Mouse (Mus musculus) R1 (cell line): ENCODE measurements at regions not wholly inside any gene's neighbourhood (a gene's known extent, or its start where the extent isn't known, plus 50 kb on each side); places are given as distances from the start of the nearest gene placed in this dataset.
"Not testable (repeated sequence)": the region's sequence is repeated elsewhere in the genome, so short reads cannot be mapped to it uniquely, and the experiment has no call there.

Source experiments
- DNase-seq: peaks from one replicate; pipeline ENCODE4 v3.0.0-alpha.2; 2018; ENCODE audit warnings: low read depth, low spot score

GRCm38 (mm10) chr15:5847413-5848100 is 452.0 kb upstream of the Dab2 start:
- DNase-seq = no peak

GRCm38 (mm10) chr15:5852523-5852922 is 447.1 kb upstream of the Dab2 start:
- DNase-seq = no peak

GRCm38 (mm10) chr15:5869289-5869688 is 430.3 kb upstream of the Dab2 start:
- DNase-seq = no peak

GRCm38 (mm10) chr15:5869866-5870265 is 429.7 kb upstream of the Dab2 start:
- peak; percentile 42 for DNase-seq

GRCm38 (mm10) chr15:5872042-5872441 is 427.5 kb upstream of the Dab2 start:
- no peak for DNase-seq

GRCm38 (mm10) chr15:5877749-5878148 is 421.8 kb upstream of the Dab2 start:
- no peak for DNase-seq

- DNase-seq = no peak
Observed at GRCm38 (mm10) chr15:5891188-5891587, 408.4 kb upstream of the Dab2 start.

GRCm38 (mm10) chr15:5892034-5892433 is 407.6 kb upstream of the Dab2 start:
- DNase-seq = no peak

- peak; percentile 95 for DNase-seq
Observed at GRCm38 (mm10) chr15:5895688-5896470, 403.7 kb upstream of the Dab2 start.

GRCm38 (mm10) chr15:5915261-5915660 is 384.3 kb upstream of the Dab2 start:
- peak; percentile 55 for DNase-seq

GRCm38 (mm10) chr15:5920058-5920457 is 379.5 kb upstream of the Dab2 start:
- no peak for DNase-seq

GRCm38 (mm10) chr15:5927768-5928167 is 371.8 kb upstream of the Dab2 start:
- no peak for DNase-seq

- peak; percentile 95 for DNase-seq
Observed at GRCm38 (mm10) chr15:5933586-5933985, 366.0 kb upstream of the Dab2 start.

- no peak for DNase-seq
Observed at GRCm38 (mm10) chr15:5940945-5941344, 358.6 kb upstream of the Dab2 start.

- no peak for DNase-seq
Observed at GRCm38 (mm10) chr15:5946650-5947049, 352.9 kb upstream of the Dab2 start.

GRCm38 (mm10) chr15:5950919-5951318 is 348.7 kb upstream of the Dab2 start:
- no peak for DNase-seq

GRCm38 (mm10) chr15:5951661-5952060 is 347.9 kb upstream of the Dab2 start:
- not testable (repeated sequence) for DNase-seq

- DNase-seq = peak; percentile 80
Observed at GRCm38 (mm10) chr15:5953106-5953505, 346.5 kb upstream of the Dab2 start.

GRCm38 (mm10) chr15:5991351-5992065 is 308.1 kb upstream of the Dab2 start:
- peak; percentile 90 for DNase-seq

GRCm38 (mm10) chr15:5992146-5992545 is 307.4 kb upstream of the Dab2 start:
- peak; percentile 98 for DNase-seq

- no peak for DNase-seq
Observed at GRCm38 (mm10) chr15:6000816-6001215, 298.8 kb upstream of the Dab2 start.

GRCm38 (mm10) chr15:6001394-6001793 is 298.2 kb upstream of the Dab2 start:
- DNase-seq = no peak
